Mouse (Mus musculus) liver, postnatal 0 days (tissue): Measurements from ENCODE around the gene Sobp. TPM values are rescaled to one million over a fixed set of nuclear protein-coding genes. Genes with fewer than 3 reads are reported as not detected.

ENCODE experiments used
- ATAC-seq: fragments of 200-750 bp; cut with Nextera tagmentation; 2 replicates; pipeline ENCODE4 v1.8.0; 2017; ENCODE audit warnings: mild to moderate bottlenecking, moderate library complexity
- DNase-seq: peaks from one replicate; pipeline ENCODE4 v3.0.0-alpha.2; 2016
- H3K27ac ChIP-seq: fragments of 300-500 bp; sonication (generic); 2 replicates; pipeline ENCODE4 v1.5.1; 2014; ENCODE audit warnings: antibody characterized with exemption, moderate library complexity, mild to moderate bottlenecking, low read depth
- H3K27me3 ChIP-seq: fragments of 300-500 bp; sonication (generic); 2 replicates; pipeline ENCODE4 v1.6.1; 2014; ENCODE audit warnings: low read length, control low read depth, mixed read lengths; ENCODE audit not compliant: insufficient read depth
- H3K36me3 ChIP-seq: fragments of 300-500 bp; sonication (generic); replicated peaks from 2 replicates; pipeline ENCODE4 v1.6.1; 2014; ENCODE audit warnings: mild to moderate bottlenecking, control low read depth, low read length, moderate library complexity, mixed read lengths; ENCODE audit not compliant: insufficient read depth
- H3K4me1 ChIP-seq: fragments of 300-500 bp; sonication (generic); 2 replicates; pipeline ENCODE4 v1.6.1; 2014; ENCODE audit warnings: antibody characterized with exemption, mild to moderate bottlenecking, control low read depth; ENCODE audit not compliant: insufficient read depth
- H3K4me2 ChIP-seq: fragments of 300-500 bp; sonication (generic); 2 replicates; pipeline ENCODE4 v1.6.1; 2014; ENCODE audit warnings: low read depth, mild to moderate bottlenecking, low read length, moderate library complexity, mixed read lengths
- H3K4me3 ChIP-seq: fragments of 300-500 bp; sonication (generic); 2 replicates; pipeline ENCODE4 v1.5.1; 2014; ENCODE audit warnings: low read depth, low read length
- H3K9ac ChIP-seq: fragments of 300-500 bp; sonication (generic); replicated peaks from 2 replicates; pipeline ENCODE4 v1.6.1; 2014; ENCODE audit warnings: mild to moderate bottlenecking, moderate library complexity
- H3K9me3 ChIP-seq: fragments of 300-500 bp; sonication (generic); 2 replicates; pipeline ENCODE4 v1.6.1; 2016; ENCODE audit warnings: mild to moderate bottlenecking, control low read depth, low read length, mixed read lengths
- CTCF ChIP-seq: sonication (generic); IDR thresholded peaks from 2 replicates; pipeline ENCODE4 v1.5.1; 2016; ENCODE audit warnings: antibody characterized with exemption, low read depth
- EP300 ChIP-seq: IDR thresholded peaks from 2 replicates; pipeline ENCODE4 v1.6.1; 2016; ENCODE audit warnings: antibody characterized with exemption, low read depth, mild to moderate bottlenecking
- WGBS: fragments of 180-500 bp; shearing (Covaris S2); extraction: QIAGEN DNeasy Blood & Tissue Kit; methylation state at CpG from one replicate; pipeline ENCODE4 v1.1.7; 2014; ENCODE audit not compliant: insufficient replicate concordance; 5-methylcytosine and 5-hydroxymethylcytosine counted together
- polyA plus RNA-seq: library from polyadenylated mRNA; unstranded; fragments of >200 nt; fragmentation: Nextera tagmentation; extraction: Ambion mirVana; gene quantifications from 2 replicates; pipeline ENCODE4 v1.2.1, GENCODE M21; 2015

The Sobp gene
- polyA plus RNA-seq, 1 experiment from 2014 or later: 0.02 TPM

DNA sequence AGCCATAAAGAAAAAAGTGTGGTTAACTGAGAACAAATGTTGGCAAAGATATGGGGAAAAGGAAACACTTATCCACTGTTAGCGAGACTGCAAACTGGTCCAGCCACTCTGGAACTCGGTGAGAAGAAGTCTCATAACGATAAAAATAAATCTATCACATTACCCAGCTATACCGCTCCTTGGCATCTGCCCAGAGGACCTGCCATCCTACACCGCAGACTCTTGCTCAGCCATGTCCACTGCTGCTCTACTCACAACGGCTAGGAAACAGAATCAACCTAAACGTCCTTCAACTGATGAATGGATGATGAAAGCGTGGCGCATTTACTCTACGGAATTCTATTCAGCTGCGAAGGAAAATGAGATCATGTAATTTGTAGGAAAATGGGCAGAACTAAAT lies 25.9 kb downstream of the Sobp start:
- Histone ChIP-seq H3K9me3 (no peaks in the 10 kb centered on the region), H3K27ac (no peak overlapping the region), H3K9ac (no peak overlapping the region), H3K4me2 (no peak overlapping the region), H3K36me3 (no peaks in the 10 kb centered on the region), H3K4me1 (no peaks in the 10 kb centered on the region), H3K4me3 (no peak overlapping the region), H3K27me3 (no peaks in the 10 kb centered on the region)
- 73% methylated on average over 11 of the region's 11 CpGs for WGBS
- TF ChIP-seq EP300 (no peak), CTCF (no peak)
- DNase-seq (no peak), ATAC-seq (no peak)

DNA sequence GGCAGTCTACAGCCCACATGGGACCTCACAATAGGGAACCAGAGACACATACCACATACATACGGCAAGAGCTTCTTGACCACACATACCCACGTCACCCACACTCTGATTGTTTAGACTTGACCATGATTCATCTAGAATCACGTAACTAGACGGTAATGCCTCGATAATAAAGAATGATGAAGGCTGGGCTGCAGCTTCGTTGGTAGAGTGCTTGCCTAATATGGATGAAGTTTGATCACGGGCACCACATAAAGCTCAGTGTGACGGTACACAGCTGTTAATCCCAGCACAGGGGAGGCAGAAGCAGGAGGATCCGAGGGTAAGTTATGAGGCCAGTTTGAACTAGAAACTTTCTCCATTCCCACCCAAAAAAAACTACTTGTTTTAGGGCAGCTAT lies 31.2 kb downstream of the Sobp start:
- no peaks in the 10 kb centered on the region for H3K27me3 ChIP-seq
- no peak for DNase-seq
- ATAC-seq: no peak
- H3K27ac ChIP-seq: no peak overlapping the region
- H3K9me3 ChIP-seq: no peaks in the 10 kb centered on the region
- H3K4me1 ChIP-seq: no peaks in the 10 kb centered on the region
- no peak overlapping the region for H3K9ac ChIP-seq
- TF ChIP-seq CTCF (no peak), EP300 (no peak)
- no peak overlapping the region for H3K4me2 ChIP-seq
- H3K36me3 ChIP-seq: no peaks in the 10 kb centered on the region
- 80% methylated on average over 9 of the region's 9 CpGs for WGBS
- no peak overlapping the region for H3K4me3 ChIP-seq

DNA sequence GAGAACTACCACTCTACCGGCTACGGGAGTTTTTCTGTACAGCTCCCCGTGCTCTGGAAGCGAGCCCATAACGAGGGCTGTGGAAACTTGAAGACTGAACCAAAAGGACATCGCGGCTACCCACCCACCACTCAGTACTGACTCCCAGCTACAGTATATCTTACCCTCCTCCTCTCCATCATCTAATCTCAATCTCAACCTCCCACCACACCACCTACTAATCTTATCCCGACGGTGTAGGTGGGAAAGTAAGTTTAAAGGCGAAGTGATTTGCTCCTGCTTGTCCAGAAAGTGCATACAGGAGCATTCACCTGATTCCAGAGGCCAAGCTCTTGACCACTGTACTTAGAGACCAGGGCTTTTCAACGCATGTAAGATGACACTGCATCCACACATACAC lies 40.3 kb downstream of the Sobp start:
- H3K4me3 ChIP-seq: no peak overlapping the region
- WGBS: 83% methylated on average over 11 of the region's 11 CpGs

DNA sequence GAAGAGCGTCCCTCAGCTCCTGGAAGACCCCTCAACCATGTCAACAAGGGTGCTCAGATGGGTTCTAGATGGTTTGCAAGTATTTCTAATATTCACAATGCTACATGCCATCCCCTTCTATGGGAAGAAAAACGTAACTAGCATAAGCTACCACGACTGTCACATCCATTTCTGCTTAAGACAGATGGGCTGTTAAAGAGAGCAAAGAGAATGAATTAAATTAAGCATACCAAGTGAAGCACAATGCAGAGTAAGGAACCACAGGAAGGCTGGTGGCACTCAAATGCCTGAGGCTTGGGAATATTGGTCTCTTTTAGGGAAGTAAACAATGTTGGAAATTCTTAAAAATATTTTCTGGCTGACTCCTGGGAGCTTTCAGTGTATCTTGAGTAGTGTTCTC lies 45.6 kb downstream of the Sobp start:
- Histone ChIP-seq H3K9me3 (no peaks in the 10 kb centered on the region), H3K9ac (no peak overlapping the region), H3K4me2 (no peak overlapping the region), H3K4me3 (no peak overlapping the region), H3K36me3 (no peaks in the 10 kb centered on the region), H3K27ac (no peak overlapping the region), H3K27me3 (no peaks in the 10 kb centered on the region), H3K4me1 (no peaks in the 10 kb centered on the region)
- no peak for DNase-seq
- no peak for ATAC-seq
- 71% methylated on average over 3 of the region's 3 CpGs for WGBS
- TF ChIP-seq CTCF: no peak
- TF ChIP-seq EP300: no peak

More for the DNA sequence above, 40.3 kb downstream of the Sobp start:
- no peaks in the 10 kb centered on the region for H3K27me3 ChIP-seq
- no peak overlapping the region for H3K27ac ChIP-seq
- ATAC-seq (no peak), DNase-seq (no peak)
- TF ChIP-seq EP300 (no peak), CTCF (no peak)
- H3K9me3 ChIP-seq: no peaks in the 10 kb centered on the region
- H3K9ac ChIP-seq: no peak overlapping the region
- H3K36me3 ChIP-seq: no peaks in the 10 kb centered on the region
- no peaks in the 10 kb centered on the region for H3K4me1 ChIP-seq
- no peak overlapping the region for H3K4me2 ChIP-seq

DNA sequence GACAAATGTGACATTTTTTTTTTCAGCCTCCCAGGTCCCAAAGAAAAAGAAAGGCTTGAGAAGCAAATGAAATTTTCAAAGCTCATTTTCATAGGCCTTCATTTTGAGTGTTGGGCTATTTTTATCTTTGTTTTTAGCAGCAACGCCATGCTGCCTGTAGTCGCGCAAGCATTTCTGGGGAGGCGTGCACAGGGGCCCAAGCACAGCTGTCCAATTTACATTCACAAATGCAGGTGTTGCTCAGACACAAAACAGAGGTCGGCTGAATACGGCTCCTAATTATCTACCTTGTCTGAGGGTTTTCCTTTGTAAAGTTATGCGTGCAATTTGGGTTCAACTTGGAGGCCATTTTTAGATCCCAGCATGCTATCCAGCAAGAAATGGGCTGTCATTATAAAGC lies 49.8 kb downstream of the Sobp start:
- TF ChIP-seq EP300 (no peak), CTCF (no peak)
- 79% methylated on average over 7 of the region's 7 CpGs for WGBS

DNA sequence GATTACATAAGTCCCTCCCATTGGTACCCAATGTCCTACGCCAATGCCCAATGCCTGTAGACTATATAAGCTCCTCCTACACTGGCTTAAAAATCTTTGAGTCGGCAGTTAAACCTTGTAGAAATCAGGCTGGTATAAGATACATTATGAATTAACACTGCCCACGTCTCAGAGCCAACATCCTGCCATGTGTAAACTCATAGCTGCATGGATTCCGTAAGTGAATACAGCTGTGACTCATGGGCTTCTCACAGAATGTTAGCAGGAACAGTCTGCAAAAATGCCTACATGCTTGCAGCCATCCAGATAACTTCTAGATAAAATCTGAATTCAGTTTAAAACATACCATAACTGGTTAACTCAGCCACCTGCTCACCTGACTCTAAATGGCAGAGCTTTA lies 50.2 kb downstream of the Sobp start:
- no peaks in the 10 kb centered on the region for H3K4me1 ChIP-seq
- H3K4me3 ChIP-seq: no peak overlapping the region
- TF ChIP-seq EP300 (no peak), CTCF (no peak)
- WGBS: 79% methylated on average over 4 of the region's 4 CpGs
- no peaks in the 10 kb centered on the region for H3K27me3 ChIP-seq
- ATAC-seq (no peak), DNase-seq (no peak)
- H3K4me2 ChIP-seq: no peak overlapping the region
- no peaks in the 10 kb centered on the region for H3K9me3 ChIP-seq
- H3K9ac ChIP-seq: no peak overlapping the region
- H3K36me3 ChIP-seq: no peaks in the 10 kb centered on the region
- H3K27ac ChIP-seq: no peak overlapping the region

More for the DNA sequence above, 49.8 kb downstream of the Sobp start:
- no peaks in the 10 kb centered on the region for H3K4me1 ChIP-seq
- DNase-seq (no peak), ATAC-seq (no peak)
- no peak overlapping the region for H3K9ac ChIP-seq
- no peak overlapping the region for H3K27ac ChIP-seq
- H3K27me3 ChIP-seq: no peaks in the 10 kb centered on the region
- no peaks in the 10 kb centered on the region for H3K36me3 ChIP-seq
- H3K4me3 ChIP-seq: no peak overlapping the region
- no peaks in the 10 kb centered on the region for H3K9me3 ChIP-seq
- no peak overlapping the region for H3K4me2 ChIP-seq

DNA sequence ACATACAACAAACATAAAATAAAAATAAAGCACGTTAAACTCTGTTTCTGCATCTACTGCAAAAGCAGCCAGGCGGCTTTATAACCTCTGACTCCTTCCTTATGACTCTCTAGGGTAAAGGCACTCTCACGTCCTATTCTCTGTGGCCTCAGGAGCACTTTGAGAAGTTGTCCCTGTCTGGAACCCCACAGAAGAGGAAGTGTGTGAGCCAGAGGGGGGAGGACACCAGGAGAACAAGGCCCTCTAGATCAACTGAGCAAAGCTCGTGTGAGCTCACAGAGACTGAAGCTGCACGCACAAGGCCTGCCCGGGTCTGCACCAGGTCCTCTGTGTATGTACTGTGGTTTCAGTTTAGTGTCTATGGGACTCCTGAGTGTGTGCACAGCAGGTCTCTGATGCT lies 50.9 kb downstream of the Sobp start:
- H3K4me3 ChIP-seq: no peak overlapping the region
- no peaks in the 10 kb centered on the region for H3K27me3 ChIP-seq
- DNase-seq: no peak
- ATAC-seq: no peak
- no peak overlapping the region for H3K9ac ChIP-seq
- TF ChIP-seq CTCF: no peak
- 41% methylated on average over 6 of the region's 6 CpGs for WGBS
- H3K36me3 ChIP-seq: no peaks in the 10 kb centered on the region
- H3K9me3 ChIP-seq: no peaks in the 10 kb centered on the region
- H3K27ac ChIP-seq: no peak overlapping the region
- no peaks in the 10 kb centered on the region for H3K4me1 ChIP-seq
- H3K4me2 ChIP-seq: no peak overlapping the region
